Mouse (Mus musculus) left cerebral cortex, postnatal 14 days (tissue): ENCODE results near the gene Olfr223. TPM values are rescaled to one million over a fixed set of nuclear protein-coding genes. Genes with fewer than 3 reads are reported as not detected.
"Not testable (repeated sequence)": the region's sequence is repeated elsewhere in the genome, so short reads cannot be mapped to it uniquely, and the experiment has no call there.

Experiments used
- DNase-seq, 2 experiments: peaks; one replicate each; pipeline ENCODE4 v3.0.0; 2021 to 2022; ENCODE audit warnings: low spot score in 2 of 2, mixed read lengths in 1 of 2
- intact Hi-C: fragments of 180-260 bp; cut with DNase I; formaldehyde crosslinking; loops from one replicate; pipeline ENCODE4 v1.15.1; 2025
- total RNA-seq, 2 experiments: library from RNA; stranded (reverse); gene quantifications; 2 replicates each; pipeline ENCODE4 v1.2.3; 2021

Olfr223 gene
- total RNA-seq, 2 experiments from 2014 or later: not detected

- DNase-seq: no peak
- intact Hi-C loops: no loop called here
Observed at GRCm38 (mm10) chr11:59600872-59601271, 7.8 kb upstream of the Olfr223 start.

- intact Hi-C loops: no loop called here
- DNase-seq: no peak
Observed at GRCm38 (mm10) chr11:59599211-59599610, 6.1 kb upstream of the Olfr223 start.

GRCm38 (mm10) chr11:59596950-59597349, 3.9 kb upstream of the Olfr223 start:
- DNase-seq: no peak
- intact Hi-C loops: no loop called here

GRCm38 (mm10) chr11:59596091-59596490, 3.0 kb upstream of the Olfr223 start:
- intact Hi-C loops: no loop called here
- no peak for DNase-seq

GRCm38 (mm10) chr11:59589496-59589895, 3.6 kb downstream of the Olfr223 start:
- DNase-seq: no peak
- intact Hi-C loops: no loop called here

- intact Hi-C loops: no loop called here
- no peak for DNase-seq
Observed at GRCm38 (mm10) chr11:59584539-59584938, 8.6 kb downstream of the Olfr223 start.

- intact Hi-C loops, DNase-seq: not testable (repeated sequence)
Observed at GRCm38 (mm10) chr11:59576135-59576534, 17.0 kb downstream of the Olfr223 start, which contains the start of gene Olfr222. Olfr222 (minus strand) TSS chr11:59576235.

- no peak for DNase-seq
- intact Hi-C loops: no loop called here
Observed at GRCm38 (mm10) chr11:59575726-59576125, 17.4 kb downstream of the Olfr223 start.

GRCm38 (mm10) chr11:59569306-59569705, 23.8 kb downstream of the Olfr223 start:
- no peak for DNase-seq
- intact Hi-C loops: loop anchor here (1.0 kb wide), 1 partner anchor 44 kb away; no protein-coding TSS in a partner anchor

GRCm38 (mm10) chr11:59562837-59563236, 30.3 kb downstream of the Olfr223 start:
- DNase-seq: no peak
- intact Hi-C loops: no loop called here

GRCm38 (mm10) chr11:59562336-59562735, 30.8 kb downstream of the Olfr223 start:
- intact Hi-C loops: no loop called here
- no peak for DNase-seq

- no peak for DNase-seq
- intact Hi-C loops: no loop called here
Observed at GRCm38 (mm10) chr11:59560906-59561305, 32.2 kb downstream of the Olfr223 start.

GRCm38 (mm10) chr11:59554535-59554934, 38.6 kb downstream of the Olfr223 start:
- intact Hi-C loops: no loop called here
- no peak for DNase-seq

GRCm38 (mm10) chr11:59554127-59554526, 39.0 kb downstream of the Olfr223 start:
- intact Hi-C loops: no loop called here

GRCm38 (mm10) chr11:59544005-59544404, 49.1 kb downstream of the Olfr223 start:
- DNase-seq: no peak
- intact Hi-C loops: no loop called here

More at GRCm38 (mm10) chr11:59554127-59554526, 39.0 kb downstream of the Olfr223 start:
- DNase-seq: no peak

- no peak for DNase-seq
- intact Hi-C loops: no loop called here
Observed at GRCm38 (mm10) chr11:59543376-59543775, 49.7 kb downstream of the Olfr223 start.

- intact Hi-C loops: no loop called here
- no peak for DNase-seq
Observed at GRCm38 (mm10) chr11:59542442-59542841, 50.6 kb downstream of the Olfr223 start.

GRCm38 (mm10) chr11:59541324-59541723, 51.8 kb downstream of the Olfr223 start, which contains the start of gene Nlrp3:
Nlrp3 (plus strand) TSS chr11:59541568.
- DNase-seq: no peak
- intact Hi-C loops: no loop called here

- no peak for DNase-seq
- intact Hi-C loops: no loop called here
Observed at GRCm38 (mm10) chr11:59540123-59540522, 53.0 kb downstream of the Olfr223 start.
